Mouse (Mus musculus) stomach, embryonic 14.5 days (tissue): ENCODE results near the gene Eef1a2. TPM values are rescaled to one million over a fixed set of nuclear protein-coding genes. Genes with fewer than 3 reads are reported as not detected.

ENCODE experiments used
- ATAC-seq: fragments of 200-750 bp; cut with Nextera tagmentation; 2 replicates; pipeline ENCODE4 v1.8.0; 2017; ENCODE audit warnings: low read depth, moderate TSS enrichment; ENCODE audit not compliant: insufficient number of reproducible peaks, insufficient read depth, low FRiP score
- H3K27ac ChIP-seq: fragments of 300-500 bp; sonication (generic); 2 replicates; pipeline ENCODE4 v1.5.1; 2014; ENCODE audit warnings: mild to moderate bottlenecking, low read length, moderate library complexity, mixed read lengths
- H3K27me3 ChIP-seq: fragments of 300-500 bp; sonication (generic); 2 replicates; pipeline ENCODE4 v1.6.1; 2014; ENCODE audit warnings: low read length, control low read depth, mixed read lengths; ENCODE audit not compliant: control insufficient read depth, insufficient read depth
- H3K36me3 ChIP-seq: fragments of 300-500 bp; sonication (generic); 2 replicates; pipeline ENCODE4 v1.6.1; 2014; ENCODE audit warnings: mild to moderate bottlenecking, control low read depth, low read length, moderate library complexity, mixed read lengths; ENCODE audit not compliant: control insufficient read depth, insufficient read depth
- H3K4me1 ChIP-seq: fragments of 300-500 bp; sonication (generic); 2 replicates; pipeline ENCODE4 v1.6.1; 2014; ENCODE audit warnings: low read length, control low read depth, mixed read lengths; ENCODE audit not compliant: control insufficient read depth, insufficient read depth
- H3K4me2 ChIP-seq: fragments of 300-500 bp; sonication (generic); replicated peaks from 2 replicates; pipeline ENCODE4 v1.6.1; 2014; ENCODE audit warnings: low read depth, low read length, control low read depth
- H3K4me3 ChIP-seq: fragments of 300-500 bp; sonication (generic); 2 replicates; pipeline ENCODE4 v1.5.1; 2014; ENCODE audit warnings: low read depth, low read length, control low read depth
- H3K9ac ChIP-seq: fragments of 300-500 bp; sonication (generic); replicated peaks from 2 replicates; pipeline ENCODE4 v1.6.1; 2014; ENCODE audit warnings: low read depth, mild to moderate bottlenecking, control low read depth, low read length, moderate library complexity, mixed read lengths
- H3K9me3 ChIP-seq: fragments of 300-500 bp; sonication (generic); 2 replicates; pipeline ENCODE4 v1.6.1; 2016; ENCODE audit warnings: low read depth, low read length, control low read depth; ENCODE audit not compliant: control insufficient read depth
- WGBS: fragments of 180-500 bp; shearing (Covaris S2); extraction: QIAGEN DNeasy Blood & Tissue Kit; methylation state at CpG from one replicate; pipeline ENCODE4 v1.1.7; 2014; 5-methylcytosine and 5-hydroxymethylcytosine counted together
- polyA plus RNA-seq: library from polyadenylated mRNA; unstranded; fragments of >200 nt; fragmentation: Nextera tagmentation; extraction: Ambion mirVana; gene quantifications from 2 replicates; pipeline ENCODE4 v1.2.1, GENCODE M21; 2014

Eef1a2 gene
- polyA plus RNA-seq, 1 experiment from 2014 or later = 0.23 TPM

DNA sequence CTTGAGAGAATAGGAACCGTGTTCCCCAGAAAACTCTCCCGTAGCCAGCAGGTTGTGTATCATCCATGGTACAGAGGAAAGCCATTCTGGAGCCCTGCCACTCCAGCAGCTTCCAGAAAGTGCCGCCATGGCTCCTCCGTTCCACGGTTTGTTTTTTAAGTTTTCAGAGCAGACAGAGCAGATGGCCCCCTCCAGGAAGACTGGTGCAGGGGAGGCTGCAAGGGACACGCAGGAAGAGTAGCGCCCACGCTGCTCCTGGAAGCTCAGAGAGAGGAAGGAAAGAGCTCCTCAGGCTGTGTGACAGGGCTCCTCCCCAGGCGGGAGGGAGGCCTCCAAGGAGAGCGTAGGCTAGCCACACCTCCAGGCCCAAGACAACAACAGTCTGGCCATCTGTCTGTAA, 36.9 kb downstream of the Eef1a2 start:
- H3K36me3 ChIP-seq = no peaks in the 10 kb centered on the region
- H3K27ac ChIP-seq = no peak overlapping the region
- no peak overlapping the region for H3K4me2 ChIP-seq
- no peaks in the 10 kb centered on the region for H3K9me3 ChIP-seq
- no peaks in the 10 kb centered on the region for H3K4me1 ChIP-seq
- H3K27me3 ChIP-seq = no peaks in the 10 kb centered on the region
- WGBS = 26% methylated on average over 10 of the region's 10 CpGs
- H3K9ac ChIP-seq = no peak overlapping the region
- no peak overlapping the region for H3K4me3 ChIP-seq
- no peak for ATAC-seq

GRCm38 (mm10) chr2:181116436-181116835, 40.4 kb downstream of the Eef1a2 start:
- no peaks in the 10 kb centered on the region for H3K27me3 ChIP-seq
- 82% methylated on average over 5 of the region's 5 CpGs for WGBS
- ATAC-seq = no peak

DNA sequence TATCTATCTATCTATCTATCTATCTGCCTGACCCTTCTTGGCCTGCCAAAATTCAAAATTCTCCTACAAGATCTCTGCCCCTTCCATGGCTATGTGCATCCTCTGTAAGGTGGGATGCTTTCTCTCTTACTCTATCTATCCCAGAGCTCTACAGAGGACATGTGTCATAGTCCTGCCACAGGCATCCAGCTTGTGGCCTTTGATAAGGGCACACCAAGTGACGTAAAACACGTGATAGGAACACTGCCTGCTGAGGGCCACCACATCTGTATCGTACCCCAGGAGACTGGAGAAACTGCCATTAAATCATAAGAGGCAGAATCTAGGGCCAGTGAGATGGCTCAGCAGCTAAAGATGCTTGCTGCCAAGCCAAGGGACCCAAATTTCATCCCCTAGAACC, 41.4 kb downstream of the Eef1a2 start:
- 79% methylated on average over 3 of the region's 3 CpGs for WGBS

More at GRCm38 (mm10) chr2:181116436-181116835, 40.4 kb downstream of the Eef1a2 start:
- no peak overlapping the region for H3K4me3 ChIP-seq
- H3K36me3 ChIP-seq = no peaks in the 10 kb centered on the region
- no peak overlapping the region for H3K9ac ChIP-seq
- no peaks in the 10 kb centered on the region for H3K9me3 ChIP-seq
- H3K27ac ChIP-seq = no peak overlapping the region
- H3K4me2 ChIP-seq = no peak overlapping the region
- H3K4me1 ChIP-seq = no peaks in the 10 kb centered on the region

DNA sequence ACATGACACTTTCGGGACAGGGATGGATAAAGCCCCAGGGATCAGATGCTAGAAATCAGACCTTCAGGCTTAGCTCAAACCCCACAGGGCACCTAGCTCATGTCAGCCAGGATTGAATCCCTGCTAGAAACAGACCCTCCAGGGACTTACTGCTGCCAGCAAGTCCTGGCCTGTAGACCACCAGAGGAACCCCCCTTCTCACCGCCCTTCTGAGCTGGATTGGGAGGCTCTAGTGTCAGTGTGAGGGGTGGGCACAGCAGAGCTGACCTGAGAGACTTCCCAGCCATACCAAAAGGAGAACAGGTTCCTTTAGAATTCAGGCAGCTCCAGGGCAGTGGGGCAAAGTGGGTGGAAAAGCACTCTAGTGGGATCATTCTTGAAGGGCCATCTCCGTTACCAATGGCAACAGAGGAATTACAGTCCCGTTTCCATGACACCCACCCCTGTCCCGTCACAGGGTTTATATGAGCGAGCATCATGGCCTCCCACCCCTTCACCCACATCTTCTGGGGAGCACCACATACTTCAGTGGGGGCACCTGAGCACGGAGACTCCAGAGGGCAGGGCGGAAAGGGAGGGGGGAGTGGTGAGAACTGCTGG, 43.0 kb downstream of the Eef1a2 start:
- WGBS = 70% methylated on average over 8 of the region's 8 CpGs
- ATAC-seq = no peak

More for the DNA sequence above, 41.4 kb downstream of the Eef1a2 start:
- Histone ChIP-seq H3K4me2 (no peak overlapping the region), H3K4me1 (no peaks in the 10 kb centered on the region), H3K27me3 (no peaks in the 10 kb centered on the region), H3K4me3 (no peak overlapping the region), H3K9ac (no peak overlapping the region), H3K36me3 (no peaks in the 10 kb centered on the region), H3K27ac (no peak overlapping the region), H3K9me3 (no peaks in the 10 kb centered on the region)
- ATAC-seq = no peak

DNA sequence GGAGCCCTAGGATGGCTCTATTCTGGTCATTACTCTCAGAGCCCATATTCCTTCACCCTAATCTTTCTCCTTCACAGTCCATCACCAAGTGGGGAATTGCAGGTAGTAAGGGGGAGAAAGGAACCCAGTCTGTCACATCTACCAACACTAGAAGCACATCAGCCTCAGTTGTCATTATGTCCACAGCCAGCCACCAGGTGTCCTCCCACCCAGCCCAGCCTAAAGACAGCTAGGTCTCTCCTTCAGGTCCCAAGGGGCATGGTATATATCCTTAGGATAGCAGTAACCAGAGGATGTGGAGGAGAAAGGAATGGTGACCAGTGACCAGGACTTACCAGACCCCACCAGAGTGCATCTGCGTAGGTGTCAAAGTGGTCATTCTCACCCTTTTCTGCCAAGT, 45.1 kb downstream of the Eef1a2 start:
- ATAC-seq = no peak
- no peak overlapping the region for H3K4me3 ChIP-seq
- H3K27ac ChIP-seq = no peak overlapping the region
- no peak overlapping the region for H3K4me2 ChIP-seq
- H3K36me3 ChIP-seq = no peaks in the 10 kb centered on the region
- 90% methylated on average over 1 of the region's 1 CpGs for WGBS
- H3K27me3 ChIP-seq = no peaks in the 10 kb centered on the region
- no peak overlapping the region for H3K9ac ChIP-seq
- H3K4me1 ChIP-seq = no peaks in the 10 kb centered on the region
- no peaks in the 10 kb centered on the region for H3K9me3 ChIP-seq

More for the DNA sequence above, 43.0 kb downstream of the Eef1a2 start:
- H3K9me3 ChIP-seq = no peaks in the 10 kb centered on the region
- no peaks in the 10 kb centered on the region for H3K36me3 ChIP-seq
- H3K27me3 ChIP-seq = no peaks in the 10 kb centered on the region
- H3K4me1 ChIP-seq = no peaks in the 10 kb centered on the region
- no peak overlapping the region for H3K27ac ChIP-seq
- no peak overlapping the region for H3K4me3 ChIP-seq
- H3K9ac ChIP-seq = no peak overlapping the region
- H3K4me2 ChIP-seq = no peak overlapping the region

DNA sequence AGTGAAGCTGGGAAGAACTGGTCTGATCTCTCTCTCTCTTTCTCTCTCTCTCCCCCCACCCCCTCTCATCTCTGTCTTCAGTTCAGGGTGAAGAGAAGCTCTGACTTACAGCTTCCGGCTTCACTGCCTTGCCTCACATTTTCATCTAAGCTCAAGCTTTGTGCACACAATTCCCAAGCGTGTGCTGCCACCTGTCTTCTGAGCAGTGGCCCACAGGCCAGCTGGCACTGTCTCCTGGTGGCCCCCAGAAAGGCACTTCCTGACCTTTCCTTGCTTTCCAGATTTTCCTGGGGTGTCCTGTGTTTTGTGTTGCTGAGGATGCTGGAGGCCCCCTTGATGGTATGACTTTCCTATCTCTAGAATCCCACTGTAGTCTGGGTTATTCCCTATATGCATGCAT, 52.7 kb downstream of the Eef1a2 start:
- H3K4me2 ChIP-seq = no peak overlapping the region
- H3K9ac ChIP-seq = no peak overlapping the region
- no peak for ATAC-seq
- no peaks in the 10 kb centered on the region for H3K27me3 ChIP-seq
- no peak overlapping the region for H3K4me3 ChIP-seq
- no peaks in the 10 kb centered on the region for H3K36me3 ChIP-seq
- no peaks in the 10 kb centered on the region for H3K4me1 ChIP-seq
- H3K9me3 ChIP-seq = no peaks in the 10 kb centered on the region
- WGBS = 51% methylated on average over 2 of the region's 2 CpGs
- no peak overlapping the region for H3K27ac ChIP-seq

DNA sequence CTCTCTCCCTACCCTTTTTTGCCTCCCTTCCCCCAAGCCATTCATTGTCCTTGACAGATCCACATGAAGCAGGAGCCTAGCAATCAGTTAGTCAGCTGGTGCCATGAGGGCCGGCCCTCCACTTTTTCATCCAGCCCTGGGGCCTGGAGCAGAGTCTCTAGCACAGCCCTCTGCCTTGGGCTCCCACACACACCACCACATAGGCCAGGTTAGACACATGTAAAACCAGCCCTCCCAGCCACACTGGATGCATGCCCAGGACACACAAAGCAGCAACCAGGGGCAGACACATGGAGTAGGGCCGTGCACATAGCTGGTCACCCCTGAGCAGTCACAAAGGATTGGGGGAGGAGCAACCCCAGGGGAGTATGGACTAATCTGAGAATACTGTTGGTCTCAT, 54.7 kb downstream of the Eef1a2 start:
- WGBS = 32% methylated on average over 2 of the region's 2 CpGs

DNA sequence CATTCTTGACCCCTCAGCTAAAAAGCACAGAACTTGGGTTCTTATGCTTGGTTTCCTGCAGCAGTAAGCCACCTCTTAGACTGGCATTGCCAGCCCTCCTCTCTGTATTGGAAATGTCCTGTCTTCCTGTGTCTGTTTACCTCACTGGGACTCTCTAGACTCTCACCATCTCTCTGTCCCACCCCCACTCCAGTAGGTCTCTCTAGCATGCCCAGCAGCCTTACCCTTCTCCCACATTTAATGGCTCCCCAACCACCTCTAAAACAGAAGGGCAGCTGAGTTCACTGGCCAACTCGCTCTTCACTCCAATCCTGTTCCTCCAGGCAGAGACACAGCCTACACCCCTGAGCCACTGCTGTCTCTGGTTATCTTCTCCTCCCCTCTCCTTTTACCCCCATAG, 55.2 kb downstream of the Eef1a2 start:
- H3K9ac ChIP-seq = no peak overlapping the region
- no peak for ATAC-seq
- H3K4me1 ChIP-seq = no peaks in the 10 kb centered on the region
- no peak overlapping the region for H3K4me2 ChIP-seq
- H3K27ac ChIP-seq = no peak overlapping the region
- 42% methylated on average over 1 of the region's 1 CpGs for WGBS
- H3K27me3 ChIP-seq = no peaks in the 10 kb centered on the region
- no peaks in the 10 kb centered on the region for H3K36me3 ChIP-seq
- no peak overlapping the region for H3K4me3 ChIP-seq
- no peaks in the 10 kb centered on the region for H3K9me3 ChIP-seq

More for the DNA sequence above, 54.7 kb downstream of the Eef1a2 start:
- H3K9me3 ChIP-seq = no peaks in the 10 kb centered on the region
- no peaks in the 10 kb centered on the region for H3K36me3 ChIP-seq
- no peak for ATAC-seq
- H3K27me3 ChIP-seq = no peaks in the 10 kb centered on the region
- H3K4me2 ChIP-seq = no peak overlapping the region
- H3K4me1 ChIP-seq = no peaks in the 10 kb centered on the region
- no peak overlapping the region for H3K4me3 ChIP-seq
- no peak overlapping the region for H3K27ac ChIP-seq
- no peak overlapping the region for H3K9ac ChIP-seq

GRCm38 (mm10) chr2:181100087-181100486, 56.7 kb downstream of the Eef1a2 start:
- no peaks in the 10 kb centered on the region for H3K36me3 ChIP-seq
- no peaks in the 10 kb centered on the region for H3K4me1 ChIP-seq
- no peak for ATAC-seq
- H3K9me3 ChIP-seq = no peaks in the 10 kb centered on the region
- no peak overlapping the region for H3K27ac ChIP-seq
- 87% methylated on average over 2 of the region's 2 CpGs for WGBS
- H3K4me3 ChIP-seq = no peak overlapping the region
- no peak overlapping the region for H3K9ac ChIP-seq
- no peaks in the 10 kb centered on the region for H3K27me3 ChIP-seq
- H3K4me2 ChIP-seq = no peak overlapping the region
